Mouse (Mus musculus) hindbrain, embryonic 13.5 days (tissue): ENCODE results near the gene Robo1. TPM values are rescaled to one million over a fixed set of nuclear protein-coding genes. Genes with fewer than 3 reads are reported as not detected.

Source experiments
- ATAC-seq: fragments of 200-750 bp; cut with Nextera tagmentation; 2 replicates; pipeline ENCODE4 v1.8.0; 2017; ENCODE audit warnings: moderate TSS enrichment; ENCODE audit not compliant: low FRiP score
- H3K27ac ChIP-seq: fragments of 300-500 bp; sonication (generic); 2 replicates; pipeline ENCODE4 v1.5.1; 2015; ENCODE audit warnings: inconsistent platforms, mild to moderate bottlenecking, moderate library complexity
- H3K27me3 ChIP-seq: fragments of 300-500 bp; sonication (generic); 2 replicates; pipeline ENCODE4 v1.6.1; 2015; ENCODE audit warnings: mild to moderate bottlenecking, inconsistent platforms
- H3K36me3 ChIP-seq: fragments of 300-500 bp; sonication (generic); 2 replicates; pipeline ENCODE4 v1.6.1; 2015; ENCODE audit warnings: mild to moderate bottlenecking, inconsistent platforms
- H3K4me1 ChIP-seq: fragments of 300-500 bp; sonication (generic); replicated peaks from 2 replicates; pipeline ENCODE4 v1.6.1; 2015; ENCODE audit warnings: inconsistent platforms
- H3K4me2 ChIP-seq: fragments of 300-500 bp; sonication (generic); 2 replicates; pipeline ENCODE4 v1.6.1; 2015; ENCODE audit warnings: inconsistent platforms, mild to moderate bottlenecking, moderate library complexity
- H3K4me3 ChIP-seq: fragments of 300-500 bp; sonication (generic); 2 replicates; pipeline ENCODE4 v1.5.1; 2015; ENCODE audit warnings: mild to moderate bottlenecking, inconsistent platforms
- H3K9ac ChIP-seq: fragments of 300-500 bp; sonication (generic); 2 replicates; pipeline ENCODE4 v1.6.1; 2015; ENCODE audit warnings: mild to moderate bottlenecking, inconsistent platforms
- H3K9me3 ChIP-seq: fragments of 300-500 bp; sonication (generic); 2 replicates; pipeline ENCODE4 v1.6.1; 2016; ENCODE audit warnings: inconsistent platforms
- WGBS: fragments of 180-500 bp; shearing (Covaris S2); methylation state at CpG from one replicate; pipeline ENCODE4 v1.1.7; 2015; 5-methylcytosine and 5-hydroxymethylcytosine counted together
- polyA plus RNA-seq: library from polyadenylated mRNA; unstranded; fragments of >200 nt; fragmentation: Nextera tagmentation; extraction: Ambion mirVana; gene quantifications from 2 replicates; pipeline ENCODE4 v1.2.1, GENCODE M21; 2015

The Robo1 gene
- polyA plus RNA-seq, 1 experiment from 2014 or later = 54.4 TPM

- WGBS = 70% methylated on average over 6 of the region's 6 CpGs
- no peak overlapping the region for H3K9ac ChIP-seq
- H3K27me3 ChIP-seq = no peaks in the 10 kb centered on the region
- no peak overlapping the region for H3K4me3 ChIP-seq
- H3K4me1 ChIP-seq = no peaks in the 10 kb centered on the region
- no peak for ATAC-seq
- no peaks in the 10 kb centered on the region for H3K9me3 ChIP-seq
- no peak overlapping the region for H3K4me2 ChIP-seq
- no peak overlapping the region for H3K27ac ChIP-seq
- no peaks in the 10 kb centered on the region for H3K36me3 ChIP-seq
Measured at GRCm38 (mm10) chr16:72951969-72952368, 643.9 kb downstream of the Robo1 start.

- Histone ChIP-seq H3K9ac (no peak overlapping the region), H3K9me3 (no peaks in the 10 kb centered on the region; the same call in 1 of the 2 replicates), H3K4me1 (peaks cover 9% of the 10 kb centered on the region), H3K4me2 (no peak overlapping the region), H3K36me3 (peaks cover 10% of the 10 kb centered on the region), H3K27me3 (no peaks in the 10 kb centered on the region), H3K27ac (peak overlapping the region; percentile 41; the same call in 1 of the 2 replicates), H3K4me3 (no peak overlapping the region)
- ATAC-seq = peak; percentile 65
- WGBS = 39% methylated on average over 11 of the region's 11 CpGs
Measured at GRCm38 (mm10) chr16:72959018-72959702, 651.1 kb downstream of the Robo1 start.

GRCm38 (mm10) chr16:72959823-72960222, 651.7 kb downstream of the Robo1 start:
- Histone ChIP-seq H3K9me3 (no peaks in the 10 kb centered on the region; the same call in 1 of the 2 replicates), H3K36me3 (peaks cover 10% of the 10 kb centered on the region), H3K27ac (no peak overlapping the region), H3K9ac (no peak overlapping the region), H3K4me2 (no peak overlapping the region), H3K27me3 (no peaks in the 10 kb centered on the region), H3K4me3 (no peak overlapping the region), H3K4me1 (peaks cover 9% of the 10 kb centered on the region)
- 72% methylated on average over 6 of the region's 6 CpGs for WGBS
- ATAC-seq = no peak

- Histone ChIP-seq H3K9ac (no peak overlapping the region), H3K4me3 (no peak overlapping the region), H3K9me3 (no peaks in the 10 kb centered on the region; the same call in 1 of the 2 replicates), H3K36me3 (peaks cover 10% of the 10 kb centered on the region), H3K4me2 (no peak overlapping the region), H3K4me1 (peaks cover 9% of the 10 kb centered on the region), H3K27me3 (no peaks in the 10 kb centered on the region), H3K27ac (no peak overlapping the region)
- ATAC-seq = no peak
- 97% methylated on average over 3 of the region's 3 CpGs for WGBS
Measured at GRCm38 (mm10) chr16:72963782-72964181, 655.7 kb downstream of the Robo1 start.

- Histone ChIP-seq H3K4me2 (no peak overlapping the region), H3K27ac (no peak overlapping the region), H3K9ac (no peak overlapping the region), H3K4me3 (no peak overlapping the region), H3K27me3 (no peaks in the 10 kb centered on the region), H3K9me3 (no peaks in the 10 kb centered on the region; the same call in 1 of the 2 replicates), H3K36me3 (peaks cover 13% of the 10 kb centered on the region), H3K4me1 (no peaks in the 10 kb centered on the region)
- ATAC-seq = no peak
- 80% methylated on average over 7 of the region's 7 CpGs for WGBS
Measured at GRCm38 (mm10) chr16:72967509-72967908, 659.4 kb downstream of the Robo1 start.

- Histone ChIP-seq H3K4me1 (no peaks in the 10 kb centered on the region), H3K27me3 (no peaks in the 10 kb centered on the region), H3K36me3 (peaks cover 7% of the 10 kb centered on the region), H3K4me2 (no peak overlapping the region), H3K4me3 (no peak overlapping the region), H3K27ac (0 out of 2 replicates have a peak overlapping the region, but pooled peaks have one; percentile 32), H3K9me3 (no peaks in the 10 kb centered on the region), H3K9ac (no peak overlapping the region)
- 76% methylated on average over 7 of the region's 7 CpGs for WGBS
- no peak for ATAC-seq
Measured at GRCm38 (mm10) chr16:72969990-72970389, 661.9 kb downstream of the Robo1 start.

- peaks cover 7% of the 10 kb centered on the region for H3K36me3 ChIP-seq
- 88% methylated on average over 6 of the region's 6 CpGs for whole genome bisulfite sequencing
- peaks cover 12% of the 10 kb centered on the region for H3K4me1 ChIP-seq
- H3K9me3 ChIP-seq = no peaks in the 10 kb centered on the region
- H3K4me3 ChIP-seq = no peak overlapping the region
- no peak overlapping the region for H3K4me2 ChIP-seq
- H3K9ac ChIP-seq = no peak overlapping the region
- ATAC-seq = no peak
- no peak overlapping the region for H3K27ac ChIP-seq
- no peaks in the 10 kb centered on the region for H3K27me3 ChIP-seq
Measured at GRCm38 (mm10) chr16:72973685-72974084, 665.6 kb downstream of the Robo1 start.

- Histone ChIP-seq H3K4me3 (no peak overlapping the region), H3K27ac (no peak overlapping the region), H3K4me1 (peaks cover 12% of the 10 kb centered on the region), H3K27me3 (no peaks in the 10 kb centered on the region), H3K9ac (no peak overlapping the region), H3K9me3 (no peaks in the 10 kb centered on the region), H3K4me2 (no peak overlapping the region), H3K36me3 (peaks cover 7% of the 10 kb centered on the region)
- no peak for ATAC-seq
- 85% methylated on average over 4 of the region's 4 CpGs for WGBS
Measured at GRCm38 (mm10) chr16:72974681-72975080, 666.6 kb downstream of the Robo1 start.

GRCm38 (mm10) chr16:72976849-72977576, 668.9 kb downstream of the Robo1 start:
- 38% methylated on average over 19 of the region's 19 CpGs for WGBS
- peak; percentile 74 for ATAC-seq
- Histone ChIP-seq H3K9ac (no peak overlapping the region), H3K27me3 (no peaks in the 10 kb centered on the region), H3K36me3 (peaks cover 5% of the 10 kb centered on the region), H3K9me3 (no peaks in the 10 kb centered on the region), H3K4me3 (no peak overlapping the region; the same call in 1 of the 2 replicates), H3K27ac (no peak overlapping the region), H3K4me1 (peaks cover 12% of the 10 kb centered on the region), H3K4me2 (peak overlapping the region; percentile 42)

GRCm38 (mm10) chr16:72979407-72980219, 671.5 kb downstream of the Robo1 start:
- no peak overlapping the region for H3K9ac ChIP-seq
- H3K4me3 ChIP-seq = no peak overlapping the region
- H3K4me2 ChIP-seq = no peak overlapping the region
- 27% methylated on average over 8 of the region's 8 CpGs for WGBS
- H3K36me3 ChIP-seq = no peaks in the 10 kb centered on the region; the same call in 1 of the 2 replicates
- ATAC-seq = peak; percentile 57
- H3K27me3 ChIP-seq = no peaks in the 10 kb centered on the region
- H3K9me3 ChIP-seq = no peaks in the 10 kb centered on the region
- H3K4me1 ChIP-seq = peaks cover 12% of the 10 kb centered on the region
- H3K27ac ChIP-seq = no peak overlapping the region

GRCm38 (mm10) chr16:72990376-72991167, 682.5 kb downstream of the Robo1 start:
- no peak overlapping the region for H3K4me3 ChIP-seq
- peaks cover 10% of the 10 kb centered on the region for H3K4me1 ChIP-seq
- no peak for ATAC-seq
- peaks cover 10% of the 10 kb centered on the region for H3K36me3 ChIP-seq
- H3K9ac ChIP-seq = no peak overlapping the region
- H3K4me2 ChIP-seq = no peak overlapping the region
- no peaks in the 10 kb centered on the region for H3K9me3 ChIP-seq
- 84% methylated on average over 21 of the region's 21 CpGs for WGBS
- H3K27me3 ChIP-seq = no peaks in the 10 kb centered on the region
- no peak overlapping the region for H3K27ac ChIP-seq
